Mouse (Mus musculus): ENCODE data around the gene Fbxo47. TPM values are rescaled to one million over a fixed set of nuclear protein-coding genes. Genes with fewer than 3 reads are reported as not detected.

Gene Fbxo47
- total RNA-seq (2023) = under 1 TPM; 0.44 to 0.86 TPM

GRCm38 (mm10) chr11:97883918-97884600 is at the start of gene Fbxo47:
TSS of gene Fbxo47 (minus strand) at chr11:97884154.

DNA sequence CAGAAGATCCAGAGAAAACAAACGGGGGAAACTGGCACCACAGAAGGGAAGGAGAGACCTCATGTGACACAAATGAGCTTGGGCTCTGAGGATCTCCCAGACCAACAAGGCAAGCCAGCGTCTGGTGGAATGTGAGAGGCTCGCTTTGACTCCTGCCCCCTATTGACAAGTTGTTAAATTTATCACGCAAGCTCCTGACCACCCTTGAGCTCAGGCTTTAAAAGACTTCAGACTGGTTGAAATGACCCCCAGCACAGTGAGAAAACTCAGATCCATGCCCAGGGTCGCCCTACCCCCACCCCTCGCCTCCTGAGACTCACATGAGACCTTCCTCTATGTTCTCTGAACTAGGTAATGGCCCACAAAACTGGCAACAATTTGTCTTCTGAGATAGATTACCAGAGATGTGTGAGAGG is 43.4 kb downstream of the Fbxo47 start, which contains the start of gene B230217C12Rik:
TSS of gene B230217C12Rik (plus strand) at position 242 of the 416 bp plus-strand sequence.

Other genes with a start within 250 kb of the Fbxo47 start
- 100 to 1,000 TPM; 243 to 244 TPM for gene Mllt6, start 220.7 kb downstream of the Fbxo47 start, total RNA-seq (2023)
- gene Cisd3, start 198.3 kb downstream of the Fbxo47 start, total RNA-seq (2023) = 10 to 100 TPM; 34.4 to 39.0 TPM
- 1 to 10 TPM; 4.0 to 5.1 TPM for gene Pcgf2, start 183.7 kb downstream of the Fbxo47 start, total RNA-seq (2023)
- gene Psmb3, start 180.8 kb downstream of the Fbxo47 start, total RNA-seq (2023) = 100 to 1,000 TPM; 137 to 140 TPM
- 10 to 100 TPM; 65.7 to 67.5 TPM for gene Pip4k2b, start 139.4 kb downstream of the Fbxo47 start, total RNA-seq (2023)
- gene Cwc25, start 117.6 kb downstream of the Fbxo47 start, total RNA-seq (2023) = 10 to 100 TPM; 42.1 to 43.6 TPM
- gene 1700001P01Rik, start 108.2 kb downstream of the Fbxo47 start, total RNA-seq (2023) = 1 to 10 TPM in 1 of 2 experiments, not detected in 1; 2.7 TPM
- 1,000 to 10,000 TPM; 2,425 to 2,559 TPM for gene Rpl23, start 101.7 kb downstream of the Fbxo47 start, total RNA-seq (2023)
- 100 to 1,000 TPM; 155 to 156 TPM for gene Lasp1, start 85.2 kb downstream of the Fbxo47 start, total RNA-seq (2023)
- gene B230217C12Rik, start 43.4 kb downstream of the Fbxo47 start, total RNA-seq (2023) = 1 to 10 TPM; 2.5 to 4.0 TPM
- gene Plxdc1, start 102.3 kb upstream of the Fbxo47 start, total RNA-seq (2023) = 1 to 10 TPM; 1.6 to 2.8 TPM
- gene Arl5c, start 112.0 kb upstream of the Fbxo47 start, total RNA-seq (2023) = 10 to 100 TPM; 73.4 to 75.4 TPM
- gene Cacnb1, start 138.9 kb upstream of the Fbxo47 start, total RNA-seq (2023) = 10 to 100 TPM; 26.4 to 32.3 TPM
- 1,000 to 10,000 TPM; 2,560 to 2,813 TPM for gene Rpl19, start 142.6 kb upstream of the Fbxo47 start, total RNA-seq (2023)
- under 1 TPM; 0.52 to 0.71 TPM for gene Stac2, start 169.3 kb upstream of the Fbxo47 start, total RNA-seq (2023)